Mouse (Mus musculus) MEL (cell line): ENCODE data around the gene Omp.

Experiments used
- BHLHE40 ChIP-seq: IDR thresholded peaks from 2 replicates; pipeline ENCODE4 v1.6.1; 2012; ENCODE audit warnings: low read depth, mild to moderate bottlenecking, inconsistent platforms, low read length, improper control_type of control experiment, borderline replicate concordance
- MAX ChIP-seq: IDR thresholded peaks from 2 replicates; pipeline ENCODE4 v1.6.1; 2011; ENCODE audit warnings: low read length, improper control_type of control experiment
- ZKSCAN1 ChIP-seq: IDR thresholded peaks from 2 replicates; pipeline ENCODE4 v1.6.1; 2012; ENCODE audit warnings: low read depth, mild to moderate bottlenecking, inconsistent platforms, low read length, improper control_type of control experiment, moderate library complexity

- TF ChIP-seq MAX (no peak), ZKSCAN1 (no peak), BHLHE40 (no peak)
Observed at GRCm38 (mm10) chr7:98145842-98146446, 642 bp upstream of the Omp start.
